Mouse (Mus musculus) embryonic fibroblast, embryonic 13.5 days (primary cell): Measurements from ENCODE around the gene Gm13283.
"Not testable (repeated sequence)": the region's sequence is repeated elsewhere in the genome, so short reads cannot be mapped to it uniquely, and the experiment has no call there.

Experiments used
- CTCF ChIP-seq: IDR thresholded peaks from 2 replicates; pipeline ENCODE4 v1.5.1; 2011; ENCODE audit warnings: mild to moderate bottlenecking, control low read depth, low read length, moderate library complexity, borderline replicate concordance; ENCODE audit not compliant: insufficient read depth
- POLR2A ChIP-seq: IDR thresholded peaks from 2 replicates; pipeline ENCODE4 v1.6.1; 2011; ENCODE audit warnings: low read depth, mild to moderate bottlenecking, control low read depth, low read length, moderate library complexity

DNA sequence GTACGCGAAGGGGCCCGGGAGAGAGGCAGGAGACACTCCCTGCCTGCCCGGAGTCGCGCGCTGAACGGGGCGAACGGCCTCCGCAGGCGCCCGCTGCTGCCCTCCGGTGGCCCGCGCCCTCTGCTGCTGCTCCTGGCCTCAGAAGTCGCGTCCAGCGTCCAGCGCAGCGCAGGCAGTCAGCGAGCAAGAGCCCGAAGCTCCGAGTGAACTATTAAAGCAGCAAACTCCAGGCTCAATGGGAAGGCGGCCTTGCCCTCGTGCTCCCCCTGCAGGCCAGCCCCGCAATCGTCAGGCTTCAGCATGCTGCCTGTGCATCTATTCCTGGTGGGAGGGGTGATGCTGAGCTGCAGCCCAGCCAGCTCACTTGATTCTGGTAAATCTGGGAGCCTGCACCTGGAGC is 31.3 kb downstream of the Gm13283 start, which contains the start of gene Gm13278:
- TF ChIP-seq POLR2A, CTCF: not testable (repeated sequence)
